Mouse (Mus musculus): Measurements from ENCODE around the gene Nup54.
A peak's percentile ranks its signal among the peaks of the same experiment; 100 is the strongest.

The Nup54 gene

GRCm38 (mm10) chr5:92376795-92377405 is 58.1 kb downstream of the Nup54 start:
- no peak for DNase-seq (ENCODE audit: low spot score)

GRCm38 (mm10) chr5:92375368-92375767 is 59.7 kb downstream of the Nup54 start:
- no peak for DNase-seq (ENCODE audit: low spot score)

- no peak for DNase-seq (ENCODE audit: low spot score)
Observed at GRCm38 (mm10) chr5:92374721-92375142, 60.3 kb downstream of the Nup54 start.

GRCm38 (mm10) chr5:92372605-92373004 is 62.4 kb downstream of the Nup54 start:
- no peak for DNase-seq (ENCODE audit: low spot score)

GRCm38 (mm10) chr5:92371361-92371976 is 63.5 kb downstream of the Nup54 start:
- DNase-seq (ENCODE audit: low spot score): no peak

- DNase-seq (ENCODE audit: low spot score): no peak
Observed at GRCm38 (mm10) chr5:92370891-92371290, 64.1 kb downstream of the Nup54 start.

- DNase-seq (ENCODE audit: low spot score): no peak
Observed at GRCm38 (mm10) chr5:92370392-92370791, 64.6 kb downstream of the Nup54 start.

GRCm38 (mm10) chr5:92369151-92369994 is 65.6 kb downstream of the Nup54 start:
- peak; percentile 68 for DNase-seq (ENCODE audit: low spot score)

- no peak for DNase-seq (ENCODE audit: low spot score)
Observed at GRCm38 (mm10) chr5:92368392-92368791, 66.6 kb downstream of the Nup54 start.

GRCm38 (mm10) chr5:92366565-92366964 is 68.5 kb downstream of the Nup54 start:
- DNase-seq (ENCODE audit: low spot score): peak; percentile 34

All from urinary bladder, postnatal 14 days (tissue).